Mouse (Mus musculus): ENCODE measurements around the gene Ogfod1. TPM values are rescaled to one million over a fixed set of nuclear protein-coding genes. Genes with fewer than 3 reads are reported as not detected.

Gene Ogfod1
- total and polyA plus RNA-seq, 3 experiments, result 16.6 to 31.9 (median 26.9) TPM

DNA sequence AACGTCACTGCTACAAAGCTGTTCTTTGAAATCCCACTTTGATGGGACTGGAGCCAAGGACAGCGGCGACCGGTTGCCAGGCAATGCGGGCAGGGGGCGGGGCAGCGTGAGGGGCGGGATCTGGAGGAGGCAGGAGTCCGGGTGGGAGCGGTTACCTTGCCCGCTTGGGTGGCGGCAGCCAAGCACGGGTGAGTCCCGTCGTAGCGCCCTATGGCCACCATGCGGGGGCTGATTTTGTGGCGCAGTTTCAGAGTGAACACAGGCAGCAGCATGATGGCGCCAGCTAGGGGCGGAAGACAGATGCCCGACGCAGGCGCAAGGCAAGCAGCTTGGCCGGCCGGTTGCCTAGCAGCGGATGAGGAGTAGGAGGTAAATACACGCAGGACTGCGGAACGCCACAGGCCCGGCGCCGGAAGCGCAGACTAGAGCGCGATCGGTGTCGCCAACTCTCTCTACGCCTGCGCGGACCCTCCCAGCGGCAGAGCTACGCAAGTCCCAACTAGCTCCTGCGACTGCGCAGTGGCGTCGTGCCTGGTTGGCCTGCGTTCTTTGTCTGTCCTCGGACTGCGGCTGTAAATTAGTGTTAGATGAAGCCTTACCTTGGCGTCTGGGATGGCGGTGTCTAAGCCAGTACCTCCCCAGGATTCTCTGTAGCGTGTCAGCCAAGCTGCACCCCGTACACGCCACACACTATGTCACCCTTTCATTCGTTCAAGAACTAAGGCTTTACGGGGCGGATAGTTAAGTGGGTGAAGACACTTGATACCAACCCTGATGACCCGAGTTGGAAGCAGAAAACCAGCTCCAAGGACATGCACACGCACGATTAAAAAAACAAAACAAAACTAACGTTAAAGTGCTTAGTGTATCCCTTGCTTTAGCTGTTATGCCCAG is 61.3 kb downstream of the Ogfod1 start, which contains the start of gene Bbs2:
TSS of gene Bbs2 (minus strand) at position 848 of the 894 bp plus-strand sequence.
- peak within 1 kb of the TSS; percentile 60 to 67 (median 62) for H3K4me3 ChIP-seq (replicated peaks in 1 of 3; ENCODE audit: low read depth in 2 of 3, low read length in 2 of 3, poor library complexity in 1 of 3)
- peak within 1 kb of the TSS; percentile 54 for H3K27ac ChIP-seq (ENCODE audit: insufficient read depth, low read depth)
- DNase-seq (ENCODE audit: extremely low read depth), result peak; percentile 99
- peaks cover 31% of the 10 kb centered on the region for H3K27me3 ChIP-seq (replicated peaks)
- peak within 1 kb of the TSS; percentile 77 for H3K4me2 ChIP-seq (ENCODE audit: insufficient read depth, low read depth, poor library complexity, severe bottlenecking)
- dilution Hi-C loops (cut with MboI; ENCODE audit: extremely low pct_ligation_motif_present, extremely low pct_unique_long_range_greater_than_20kb, low sequenced_read_pairs) (no loop called here), in situ Hi-C loops (cut with MboI; ENCODE audit: low pct_ligation_motif_present, low pct_unique_long_range_greater_than_20kb, low sequenced_read_pairs) (no loop called here)
- TF ChIP-seq EP300 (IDR thresholded peaks at IDR 0.05; ENCODE audit: low read length) (no peak), SMC3 (IDR thresholded peaks at IDR 0.05; ENCODE audit: low read depth, low read length) (no peak), PAX5 (IDR thresholded peaks at IDR 0.05; ENCODE audit: low read length) (no peak), KAT2A (IDR thresholded peaks at IDR 0.05; ENCODE audit: insufficient replicate concordance, low read length) (peak; percentile 55; the same call in 1 of the 2 replicates), MAZ (IDR thresholded peaks at IDR 0.05; ENCODE audit: low read depth, low read length) (no peak), GABPA (IDR thresholded peaks at IDR 0.05; ENCODE audit: insufficient replicate concordance, low read depth, low read length) (no peak; the same call in 1 of the 2 replicates), ZNF384 (IDR thresholded peaks at IDR 0.05; ENCODE audit: low read depth, low read length) (no peak), TCF12 (IDR thresholded peaks at IDR 0.05; ENCODE audit: low read depth, low read length) (peak; percentile 77; the same call in 1 of the 2 replicates), MXI1 (IDR thresholded peaks at IDR 0.05; ENCODE audit: low read depth, low read length) (peak; percentile 88; the same call in 1 of the 2 replicates), CHD2 (IDR thresholded peaks at IDR 0.05; ENCODE audit: low read length) (no peak), MEF2A (IDR thresholded peaks at IDR 0.05; ENCODE audit: borderline replicate concordance, low read depth, low read length) (no peak; the same call in 1 of the 2 replicates), BHLHE40 (IDR thresholded peaks at IDR 0.05; ENCODE audit: low read depth, low read length) (no peak), USF2 (conservative IDR thresholded peaks at IDR 0.05; ENCODE audit: low read depth, low read length) (no peak), ELF1 (IDR thresholded peaks at IDR 0.05; ENCODE audit: low read depth, low read length) (peak; percentile 95), JUND (conservative IDR thresholded peaks at IDR 0.05; ENCODE audit: low read depth, low read length) (no peak), CTCF (conservative IDR thresholded peaks at IDR 0.05 in 1 of 2, IDR thresholded peaks at IDR 0.05 in 1 of 2; ENCODE audit: low read depth in 2 of 2, low read length in 2 of 2) (peak in 1 of 2 experiments; percentile 44; a peak in 2 of 4 replicates), NELFE (IDR thresholded peaks at IDR 0.05; ENCODE audit: low read depth, low read length) (peak; percentile 85), CHD1 (IDR thresholded peaks at IDR 0.05; ENCODE audit: low read depth, low read length) (no peak), POLR2A (IDR thresholded peaks at IDR 0.05; ENCODE audit: low read depth, low read length) (peak; percentile 93), ZMIZ1 (IDR thresholded peaks at IDR 0.05; ENCODE audit: low read depth, low read length) (peak; percentile 63), UBTF (IDR thresholded peaks at IDR 0.05; ENCODE audit: low read depth, low read length) (no peak), SIN3A (IDR thresholded peaks at IDR 0.05; ENCODE audit: low read length) (peak; percentile 90), RCOR1 (conservative IDR thresholded peaks at IDR 0.05; ENCODE audit: low read depth, low read length) (no peak), IRF4 (IDR thresholded peaks at IDR 0.05; ENCODE audit: low read depth, low read length) (peak; percentile 25; the same call in 1 of the 2 replicates), POLR2AphosphoS2 (IDR thresholded peaks at IDR 0.05; ENCODE audit: low read depth, low read length) (peak; percentile 58; the same call in 1 of the 2 replicates), NRF1 (IDR thresholded peaks at IDR 0.05; ENCODE audit: low read depth, low read length) (peak; percentile 99), JUN (IDR thresholded peaks at IDR 0.05; ENCODE audit: insufficient read depth, low read depth, low read length) (no peak), HCFC1 (IDR thresholded peaks at IDR 0.05; ENCODE audit: low read depth, low read length) (peak; percentile 85), TBP (conservative IDR thresholded peaks at IDR 0.05; ENCODE audit: low read depth, low read length) (no peak; the same call in 1 of the 2 replicates), ZKSCAN1 (IDR thresholded peaks at IDR 0.05; ENCODE audit: borderline replicate concordance, low read depth, low read length) (no peak), ETS1 (conservative IDR thresholded peaks at IDR 0.05; ENCODE audit: low read depth, low read length) (0 out of 2 replicates have a peak, but pooled peaks have one; percentile 26), MYC (IDR thresholded peaks at IDR 0.05; ENCODE audit: low read depth, low read length) (no peak), MAFK (IDR thresholded peaks at IDR 0.05; ENCODE audit: insufficient replicate concordance, low read length) (no peak), RAD21 (IDR thresholded peaks at IDR 0.05; ENCODE audit: low read depth, low read length) (no peak), USF1 (IDR thresholded peaks at IDR 0.05; ENCODE audit: low read depth, low read length) (no peak), ZC3H11A (IDR thresholded peaks at IDR 0.05; ENCODE audit: low read depth, low read length) (no peak), E2F4 (IDR thresholded peaks at IDR 0.05; ENCODE audit: insufficient replicate concordance, low read depth, low read length) (no peak), MAX (IDR thresholded peaks at IDR 0.05; ENCODE audit: low read length) (peak; percentile 64)
- no peaks in the 10 kb centered on the region for H3K36me3 ChIP-seq (replicated peaks in 1 of 2; ENCODE audit: control insufficient read depth in 1 of 2, insufficient read depth in 1 of 2, low read length in 1 of 2)
- no peaks in the 10 kb centered on the region for H3K9me3 ChIP-seq (replicated peaks; ENCODE audit: low read length)
- H3K4me1 ChIP-seq (ENCODE audit: control insufficient read depth in 1 of 2, insufficient read depth in 2 of 2), result peaks cover 2 to 25% of the 10 kb centered on the region in 2 experiments; a peak in 3 of 4 replicates
- H3K79me2 ChIP-seq (replicated peaks; ENCODE audit: control insufficient read depth, extremely low read depth, insufficient read depth, poor library complexity, severe bottlenecking), result no peaks in the 10 kb centered on the region
- peak within 1 kb of the TSS; percentile 75 for H3K9ac ChIP-seq (ENCODE audit: insufficient read depth, low read depth)
